Mouse (Mus musculus) monocyte, adult 2 months (primary cell): ENCODE data around the gene Sp100.
A peak's percentile ranks its signal among the peaks of the same experiment; 100 is the strongest.

ENCODE experiments used
- DNase-seq, 2 experiments: peaks; one replicate each; pipeline ENCODE4 v3.0.0; 2022; ENCODE audit warnings: low spot score in 2 of 2, low read depth in 1 of 2

The Sp100 gene

GRCm38 (mm10) chr1:85744539-85744938, 94.8 kb downstream of the Sp100 start:
- no peak for DNase-seq

GRCm38 (mm10) chr1:85746511-85746910, 96.7 kb downstream of the Sp100 start:
- no peak for DNase-seq

GRCm38 (mm10) chr1:85749829-85750228, 100.0 kb downstream of the Sp100 start:
- DNase-seq, result no peak

GRCm38 (mm10) chr1:85750650-85751049, 100.9 kb downstream of the Sp100 start:
- no peak for DNase-seq

GRCm38 (mm10) chr1:85751494-85751893, 101.7 kb downstream of the Sp100 start:
- peak in 1 of 2 experiments; percentile 28 for DNase-seq

DNA sequence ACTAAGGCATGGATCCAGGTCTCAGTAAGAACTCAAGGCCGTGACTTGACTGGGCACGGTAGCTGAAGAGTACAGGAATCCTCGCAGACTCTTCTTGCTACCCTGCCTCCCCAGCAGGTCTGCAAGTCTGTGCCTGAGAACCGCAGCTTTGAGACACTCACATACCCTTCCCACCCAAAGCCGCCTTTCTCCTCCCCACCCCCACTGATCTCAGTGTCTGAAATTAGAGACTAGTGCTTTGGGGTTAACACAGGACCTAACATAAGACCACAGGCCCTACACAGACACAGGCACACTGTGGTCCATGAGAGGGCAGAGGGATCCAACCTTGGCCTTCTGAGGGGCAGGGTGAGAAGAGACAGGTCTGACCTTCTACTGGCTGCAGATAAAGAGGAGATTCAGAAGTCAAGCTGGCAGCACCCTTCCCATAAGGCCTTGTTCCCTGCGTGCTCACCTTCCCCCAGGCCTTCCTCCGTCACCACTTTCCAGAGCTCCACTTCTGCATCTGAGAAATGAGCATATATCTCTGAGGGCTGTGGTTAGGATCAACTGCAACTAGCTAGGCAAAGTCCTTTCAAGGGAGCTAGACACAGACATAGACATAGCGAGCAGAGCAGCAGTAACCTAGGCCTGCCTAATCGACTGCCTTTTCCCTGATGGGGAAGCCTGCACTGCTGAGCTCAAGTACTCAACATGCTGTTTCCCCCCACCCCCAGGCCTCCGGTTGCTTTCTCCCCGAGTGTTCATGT, 102.3 kb downstream of the Sp100 start:
- no peak for DNase-seq

GRCm38 (mm10) chr1:85757531-85758230, 107.9 kb downstream of the Sp100 start:
- no peak for DNase-seq

DNA sequence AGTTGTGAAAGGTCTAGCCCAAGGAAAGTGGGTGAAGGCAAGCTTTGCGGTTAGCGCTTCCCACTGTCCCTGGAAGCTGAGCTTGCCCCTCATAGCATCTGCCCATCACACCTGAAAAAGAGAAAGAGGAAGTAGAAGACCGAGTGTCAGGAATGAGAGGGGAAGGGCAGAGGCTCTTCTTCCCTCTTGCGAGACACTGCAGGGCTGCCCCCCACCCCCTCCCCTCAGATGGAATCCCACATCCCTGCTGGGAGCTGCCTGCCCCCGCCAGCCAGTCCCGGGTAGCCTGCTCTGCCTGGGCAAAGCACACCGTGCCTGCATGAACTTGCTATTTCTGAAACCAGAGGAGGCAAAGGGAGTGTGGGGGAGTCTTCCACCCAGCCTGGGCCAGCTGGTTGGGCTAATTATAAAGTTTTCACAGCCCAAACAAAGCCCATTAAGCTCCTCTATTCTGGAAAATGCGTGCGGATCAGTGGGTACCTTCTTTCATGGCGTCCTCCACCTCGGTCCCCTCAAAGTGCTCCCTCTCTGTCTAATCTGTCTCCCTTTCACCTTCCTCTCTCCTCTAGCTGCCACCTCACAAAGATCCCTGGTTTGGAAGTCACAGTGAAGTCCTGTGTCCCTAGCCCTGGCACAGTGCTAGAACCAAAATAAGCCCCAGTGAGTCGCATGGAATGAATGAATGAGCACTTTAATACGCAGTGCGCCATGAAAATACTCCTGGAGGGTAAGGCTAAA, 108.6 kb downstream of the Sp100 start:
- DNase-seq, result no peak

- no peak for DNase-seq
Measured at GRCm38 (mm10) chr1:85758969-85759293, 109.1 kb downstream of the Sp100 start.
